Mouse (Mus musculus) layer of hippocampus, adult 9-11 months (tissue): ENCODE data around the gene Zfp811.
A peak's percentile ranks its signal among the peaks of the same experiment; 100 is the strongest.
"Not testable (repeated sequence)": the region's sequence is repeated elsewhere in the genome, so short reads cannot be mapped to it uniquely, and the experiment has no call there.

Experiments used
- DNase-seq: peaks from one replicate; pipeline ENCODE4 v3.0.0; 2022

Gene Zfp811

DNA sequence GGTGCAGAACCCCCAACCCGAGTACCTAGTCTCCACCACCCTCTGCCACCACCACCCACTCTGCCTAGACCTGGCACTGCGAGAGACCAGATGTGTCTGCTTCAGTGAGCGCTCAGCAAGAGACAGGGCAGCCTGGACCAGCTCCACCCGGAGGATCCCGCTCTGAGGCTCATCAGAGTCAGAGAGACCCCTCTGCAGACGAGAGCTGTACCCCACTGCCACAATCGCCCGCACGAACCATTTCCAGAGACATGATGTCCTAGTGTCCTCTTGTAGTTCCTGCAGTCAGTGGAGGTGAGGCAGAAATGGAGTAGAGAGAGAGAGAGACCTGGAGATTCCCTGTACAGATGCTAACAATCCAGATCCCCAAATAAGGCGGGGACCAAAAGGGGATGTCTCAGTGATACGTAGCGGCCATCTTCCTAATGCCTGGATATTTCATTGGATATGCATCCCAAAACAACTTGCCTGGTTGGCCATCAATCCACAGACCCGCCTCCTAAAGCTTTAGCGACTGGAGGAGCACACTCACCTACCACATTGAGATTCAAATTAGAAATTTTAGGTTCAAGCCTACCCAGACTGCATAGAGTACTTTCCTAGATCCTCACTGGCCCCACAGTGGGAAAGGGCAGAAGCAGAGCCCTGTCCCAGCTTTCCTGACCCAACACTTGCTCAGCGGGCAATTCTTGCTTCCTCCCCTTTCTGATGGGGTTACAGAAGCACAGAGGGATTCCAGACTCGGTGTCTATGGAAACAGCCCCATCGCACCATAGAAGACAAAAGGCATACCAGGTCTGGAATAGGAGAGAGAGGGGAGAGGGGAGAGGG is at the start of gene Zfp811:
Gene Zfp811 (minus strand): TSS at position 388 of the 831 bp plus-strand sequence.
- peak; percentile 72 for DNase-seq

GRCm38 (mm10) chr17:32856713-32857112 is 47.0 kb upstream of the Zfp811 start:
- DNase-seq: not testable (repeated sequence)

DNA sequence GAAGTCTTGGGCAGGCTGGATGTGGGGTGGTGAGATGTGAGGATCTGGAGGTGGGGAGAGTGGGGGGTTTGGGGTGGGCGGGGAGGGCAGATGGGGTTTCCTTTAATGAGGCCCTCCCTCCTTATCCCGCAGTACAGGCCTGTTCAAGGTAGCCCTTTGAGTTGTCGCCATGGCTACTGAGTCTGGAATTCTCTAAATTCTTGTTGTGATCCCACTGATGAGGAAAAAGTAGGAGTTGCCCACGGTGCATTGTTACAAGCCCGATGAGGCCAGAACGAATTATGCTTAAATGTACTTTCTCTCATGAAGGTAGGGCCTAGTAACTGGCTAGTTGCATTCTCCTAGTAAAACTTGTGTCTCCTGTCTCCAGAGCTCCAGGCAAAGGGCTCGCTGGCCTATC is 41.9 kb upstream of the Zfp811 start:
- no peak for DNase-seq

GRCm38 (mm10) chr17:32841388-32841787 is 31.7 kb upstream of the Zfp811 start:
- no peak for DNase-seq

GRCm38 (mm10) chr17:32839083-32839802 is 29.5 kb upstream of the Zfp811 start:
- no peak for DNase-seq

DNA sequence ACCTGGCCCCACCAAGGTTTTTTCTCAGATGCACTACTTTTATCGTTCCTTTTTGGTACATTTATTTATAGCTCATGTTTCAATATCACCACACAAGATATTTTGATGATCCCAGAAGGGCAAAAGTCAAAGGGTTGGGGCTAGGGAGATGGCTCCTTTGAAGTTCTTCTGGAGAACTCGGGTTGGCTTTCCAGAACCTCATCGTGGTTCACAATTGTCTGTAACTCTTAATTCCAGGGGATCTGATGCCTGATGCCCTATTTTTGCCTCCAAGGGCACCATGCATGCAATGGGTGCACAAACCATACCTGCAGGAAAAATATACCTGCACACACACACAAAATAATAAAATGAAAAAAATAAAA is 20.7 kb upstream of the Zfp811 start:
- DNase-seq: no peak

GRCm38 (mm10) chr17:32829540-32830417 is 20.0 kb upstream of the Zfp811 start, which contains the start of gene Zfp799:
Gene Zfp799, minus strand, starts transcription at chr17:32830261.
- peak; percentile 89 for DNase-seq

- DNase-seq: no peak
Measured at GRCm38 (mm10) chr17:32816074-32816784, 6.5 kb upstream of the Zfp811 start.

- no peak for DNase-seq
Measured at GRCm38 (mm10) chr17:32814136-32814535, 4.4 kb upstream of the Zfp811 start.

- DNase-seq: no peak
Measured at GRCm38 (mm10) chr17:32810648-32811047, 917 bp upstream of the Zfp811 start.

- DNase-seq: no peak
Measured at GRCm38 (mm10) chr17:32808921-32809320, 810 bp downstream of the Zfp811 start.

- no peak for DNase-seq
Measured at GRCm38 (mm10) chr17:32789244-32789643, 20.5 kb downstream of the Zfp811 start.

GRCm38 (mm10) chr17:32788576-32788975 is 21.2 kb downstream of the Zfp811 start:
- DNase-seq: no peak

GRCm38 (mm10) chr17:32788094-32788559 is 21.6 kb downstream of the Zfp811 start, which contains the start of gene Zfp871:
Gene Zfp871, minus strand, starts transcription at chr17:32788287.
- peak; percentile 94 for DNase-seq

- DNase-seq: no peak
Measured at GRCm38 (mm10) chr17:32787436-32788093, 22.2 kb downstream of the Zfp811 start.

DNA sequence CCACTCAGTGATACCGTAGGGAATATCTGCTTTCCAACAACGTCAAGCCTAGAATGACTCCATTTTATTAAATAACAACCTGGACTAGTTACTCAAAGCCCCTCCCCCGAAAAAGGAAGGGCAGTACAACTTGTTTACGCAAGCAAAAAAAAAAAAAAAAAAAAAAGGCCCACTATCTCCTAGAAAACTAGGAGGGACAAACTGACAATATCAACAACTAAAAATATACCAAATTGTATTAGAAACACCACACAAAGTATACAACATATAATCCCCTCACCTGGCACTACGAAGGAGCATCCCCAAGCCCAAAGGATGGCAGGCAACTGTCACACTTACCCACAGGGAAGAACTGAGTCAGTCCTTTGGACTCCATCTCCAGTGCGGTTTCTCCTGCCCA is 22.8 kb downstream of the Zfp811 start:
- DNase-seq: no peak

- DNase-seq: no peak
Measured at GRCm38 (mm10) chr17:32785656-32786055, 24.1 kb downstream of the Zfp811 start.

- peak; percentile 74 for DNase-seq
Measured at GRCm38 (mm10) chr17:32777564-32777963, 32.2 kb downstream of the Zfp811 start.

- DNase-seq: no peak
Measured at GRCm38 (mm10) chr17:32771213-32771612, 38.5 kb downstream of the Zfp811 start.

- peak; percentile 37 for DNase-seq
Measured at GRCm38 (mm10) chr17:32766422-32766821, 43.3 kb downstream of the Zfp811 start.

DNA sequence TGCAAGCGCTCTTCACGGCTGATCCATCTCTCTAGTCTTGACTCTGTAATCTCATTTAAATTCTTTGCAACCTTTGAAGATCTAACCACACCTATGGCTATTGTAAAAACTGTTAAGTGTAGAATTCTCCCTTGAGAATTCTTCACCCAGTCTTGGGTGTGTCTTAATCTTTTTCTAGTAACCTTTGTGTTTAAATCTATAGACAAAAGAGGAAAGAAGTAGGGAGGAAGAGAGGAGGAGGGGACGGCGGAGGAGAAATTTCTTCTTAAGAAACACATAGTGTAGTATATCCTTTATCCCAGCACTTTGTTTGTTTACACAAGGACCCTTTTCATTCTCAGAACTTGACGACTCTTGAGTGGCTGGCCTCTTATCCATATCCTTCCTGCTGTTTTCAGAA is 52.4 kb downstream of the Zfp811 start:
- no peak for DNase-seq

GRCm38 (mm10) chr17:32753634-32754033 is 56.1 kb downstream of the Zfp811 start:
- no peak for DNase-seq
